Mouse (Mus musculus) heart, postnatal 0 days (tissue): Measurements from ENCODE around the gene Olfr765.

Experiments
- CTCF ChIP-seq: IDR thresholded peaks from 2 replicates; pipeline ENCODE4 v1.5.1; 2016; ENCODE audit warnings: antibody characterized with exemption, control low read depth, low read depth
- EP300 ChIP-seq: IDR thresholded peaks from 2 replicates; pipeline ENCODE4 v1.6.1; 2016; ENCODE audit warnings: antibody characterized with exemption, low read depth

GRCm38 (mm10) chr10:129014477-129014876 lies 35.3 kb downstream of the Olfr765 start:
- TF ChIP-seq CTCF: no peak
- TF ChIP-seq EP300: no peak
